Mouse (Mus musculus) limb, embryonic 15.5 days (tissue): ENCODE results near the gene Rfx7. TPM values are rescaled to one million over a fixed set of nuclear protein-coding genes. Genes with fewer than 3 reads are reported as not detected.

Experiments used
- ATAC-seq: fragments of 200-750 bp; cut with Nextera tagmentation; 2 replicates; pipeline ENCODE4 v1.8.0; 2017; ENCODE audit warnings: low read depth, moderate TSS enrichment; ENCODE audit not compliant: insufficient number of reproducible peaks, low FRiP score, low TSS enrichment
- H3K27ac ChIP-seq: fragments of 300-500 bp; sonication (generic); 2 replicates; pipeline ENCODE4 v1.5.1; 2015; ENCODE audit warnings: moderate library complexity, mild to moderate bottlenecking, inconsistent platforms
- H3K27me3 ChIP-seq: fragments of 300-500 bp; sonication (generic); 2 replicates; pipeline ENCODE4 v1.6.1; 2015; ENCODE audit warnings: inconsistent platforms
- H3K36me3 ChIP-seq: fragments of 300-500 bp; sonication (generic); 2 replicates; pipeline ENCODE4 v1.6.1; 2015; ENCODE audit warnings: inconsistent platforms
- H3K4me1 ChIP-seq: fragments of 300-500 bp; sonication (generic); 2 replicates; pipeline ENCODE4 v1.6.1; 2015; ENCODE audit warnings: inconsistent platforms
- H3K4me2 ChIP-seq: fragments of 300-500 bp; sonication (generic); 2 replicates; pipeline ENCODE4 v1.6.1; 2015; ENCODE audit warnings: mild to moderate bottlenecking, inconsistent platforms
- H3K4me3 ChIP-seq: fragments of 300-500 bp; sonication (generic); 2 replicates; pipeline ENCODE4 v1.5.1; 2015; ENCODE audit warnings: mild to moderate bottlenecking, inconsistent platforms
- H3K9ac ChIP-seq: fragments of 300-500 bp; sonication (generic); 2 replicates; pipeline ENCODE4 v1.6.1; 2015; ENCODE audit warnings: inconsistent platforms
- H3K9me3 ChIP-seq: fragments of 300-500 bp; sonication (generic); 2 replicates; pipeline ENCODE4 v1.6.1; 2016; ENCODE audit warnings: inconsistent platforms
- WGBS: fragments of 180-500 bp; shearing (Covaris S2); methylation state at CpG from one replicate; pipeline ENCODE4 v1.1.7; 2015; 5-methylcytosine and 5-hydroxymethylcytosine counted together
- microRNA-seq: library from miRNA; unstranded; fragments of <30 nt; microRNA quantifications from one replicate; pipeline ENCODE4, GENCODE M21; 2016
- polyA plus RNA-seq: library from polyadenylated mRNA; unstranded; fragments of >200 nt; fragmentation: Nextera tagmentation; extraction: Ambion mirVana; gene quantifications from 2 replicates; pipeline ENCODE4 v1.2.1, GENCODE M21; 2015

The Rfx7 gene
- polyA plus RNA-seq, 1 experiment from 2014 or later: 8.2 TPM

DNA sequence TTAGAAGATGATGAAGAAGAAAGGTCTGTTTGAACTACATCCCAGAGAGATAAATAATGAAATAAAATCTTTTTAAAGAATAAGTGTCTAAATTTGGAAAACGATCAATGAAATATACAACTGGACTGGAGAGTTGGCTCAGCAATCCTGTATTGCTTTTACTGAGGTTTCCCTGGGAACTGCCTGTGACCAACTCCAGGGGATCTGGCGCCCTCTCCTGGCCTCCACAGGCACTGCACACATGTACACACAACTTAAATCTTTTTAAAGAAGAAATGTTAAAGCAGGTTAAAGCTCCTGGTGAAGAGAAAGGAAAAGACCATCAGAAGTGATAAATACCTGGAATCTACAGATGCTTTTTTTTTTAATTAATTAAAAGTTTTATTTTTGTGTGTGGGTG is 140.3 kb downstream of the Rfx7 start:
- H3K27ac ChIP-seq: no peak overlapping the region
- H3K4me2 ChIP-seq: no peak overlapping the region
- WGBS: 23% methylated on average over 2 of the region's 2 CpGs
- no peaks in the 10 kb centered on the region for H3K9me3 ChIP-seq
- H3K4me1 ChIP-seq: peaks cover 23% of the 10 kb centered on the region
- no peak overlapping the region for H3K4me3 ChIP-seq
- peaks cover 71% of the 10 kb centered on the region for H3K36me3 ChIP-seq
- no peak for ATAC-seq
- H3K27me3 ChIP-seq: no peaks in the 10 kb centered on the region
- H3K9ac ChIP-seq: no peak overlapping the region

Small RNAs within 50 kb of the gene (microRNA-seq; reads per million reads assigned to microRNA genes)
- not detected for gene Gm28010

Other genes with a start within 250 kb of the Rfx7 start
- gene Mns1, start 94.2 kb upstream of the Rfx7 start, polyA plus RNA-seq: 18.7 and 18.9 TPM in 2 replicates
- gene Tex9, start 40.0 kb upstream of the Rfx7 start, polyA plus RNA-seq: 22.0 and 24.0 TPM in 2 replicates
- 569 and 579 TPM in 2 replicates for gene Nedd4, start 130.1 kb downstream of the Rfx7 start, polyA plus RNA-seq